Mouse (Mus musculus) liver, adult 2 months (tissue): Measurements from ENCODE around the gene Kcnb1.

Experiments used
- CTCF ChIP-seq: fragments of 200-500 bp; IDR thresholded peaks from 2 replicates; pipeline ENCODE4 v1.5.1; 2011; ENCODE audit warnings: low read depth, low read length, control low read depth
- POLR2A ChIP-seq: fragments of 200-500 bp; IDR thresholded peaks from 2 replicates; pipeline ENCODE4 v1.6.1; 2011; ENCODE audit warnings: low read length, control low read depth; ENCODE audit not compliant: insufficient read depth; ENCODE audit errors: extremely low read depth

- TF ChIP-seq CTCF (no peak), POLR2A (no peak)
Measured at GRCm38 (mm10) chr2:167198660-167199427, 8.9 kb upstream of the Kcnb1 start.
